Mouse (Mus musculus): ENCODE results near the gene Erbb4. TPM values are rescaled to one million over a fixed set of nuclear protein-coding genes. Genes with fewer than 3 reads are reported as not detected.

Gene Erbb4
- polyA plus RNA-seq, 1 experiment from 2014 or later: 13.8 TPM

DNA sequence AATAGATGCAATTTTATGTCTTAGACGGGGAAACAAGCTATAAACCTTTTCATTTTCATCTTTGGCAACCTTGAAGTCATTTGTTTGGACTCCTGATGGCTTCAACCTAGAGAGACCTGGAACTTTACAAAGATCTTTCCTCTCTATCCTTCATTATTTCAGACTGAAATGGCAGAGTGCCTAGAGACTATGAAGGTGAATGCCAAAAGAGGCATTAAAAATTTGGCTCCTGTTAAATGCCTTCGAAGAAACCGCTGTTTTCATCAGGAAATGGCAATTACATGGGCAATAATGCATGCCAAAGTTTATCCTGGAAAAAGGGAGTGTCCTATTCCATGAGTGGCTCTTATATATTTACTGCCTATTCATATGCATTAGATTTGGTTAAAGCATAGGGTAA lies 273.2 kb downstream of the Erbb4 start:
- Histone ChIP-seq H3K9me3 (ENCODE audit: control insufficient read depth, low read length) (no peaks in the 10 kb centered on the region), H3K4me2 (ENCODE audit: low read length) (no peak overlapping the region), H3K4me3 (ENCODE audit: control insufficient read depth in 1 of 2, insufficient read depth in 1 of 2, low read depth in 1 of 2, low read length in 2 of 2) (no peak overlapping the region), H3K27ac (replicated peaks in 1 of 2; ENCODE audit: control insufficient read depth in 1 of 2, insufficient read depth in 1 of 2, low read depth in 2 of 2, low read length in 2 of 2) (no peak overlapping the region), H3K4me1 (ENCODE audit: control insufficient read depth in 2 of 2, insufficient read depth in 2 of 2, low read length in 2 of 2) (0 out of 4 replicates have a peak, but pooled peaks cover 0 to 3% of the 10 kb centered on the region in 2 experiments), H3K27me3 (ENCODE audit: control insufficient read depth, insufficient read depth, low read length) (no peaks in the 10 kb centered on the region), H3K36me3 (ENCODE audit: control insufficient read depth, insufficient read depth, low read length) (no peaks in the 10 kb centered on the region), H3K9ac (ENCODE audit: low read length) (no peak overlapping the region)
- no peak for ATAC-seq (ENCODE audit: insufficient number of reproducible peaks, insufficient read depth, low FRiP score, low read depth)
- WGBS: 81% methylated on average over 3 of the region's 3 CpGs

- Histone ChIP-seq H3K36me3 (ENCODE audit: control insufficient read depth, insufficient read depth, low read length) (no peaks in the 10 kb centered on the region), H3K4me2 (ENCODE audit: low read length) (no peak overlapping the region), H3K27ac (replicated peaks in 1 of 2; ENCODE audit: control insufficient read depth in 1 of 2, insufficient read depth in 1 of 2, low read depth in 2 of 2, low read length in 2 of 2) (no peak overlapping the region), H3K4me1 (ENCODE audit: control insufficient read depth in 2 of 2, insufficient read depth in 2 of 2, low read length in 2 of 2) (no peaks in the 10 kb centered on the region), H3K9ac (ENCODE audit: low read length) (no peak overlapping the region), H3K27me3 (ENCODE audit: control insufficient read depth, insufficient read depth, low read length) (no peaks in the 10 kb centered on the region), H3K9me3 (ENCODE audit: control insufficient read depth, low read length) (no peaks in the 10 kb centered on the region), H3K4me3 (ENCODE audit: control insufficient read depth in 1 of 2, insufficient read depth in 1 of 2, low read depth in 1 of 2, low read length in 2 of 2) (no peak overlapping the region)
- ATAC-seq (ENCODE audit: insufficient number of reproducible peaks, insufficient read depth, low FRiP score, low read depth): no peak
Observed at GRCm38 (mm10) chr1:68832101-68832500, 275.8 kb downstream of the Erbb4 start.

DNA sequence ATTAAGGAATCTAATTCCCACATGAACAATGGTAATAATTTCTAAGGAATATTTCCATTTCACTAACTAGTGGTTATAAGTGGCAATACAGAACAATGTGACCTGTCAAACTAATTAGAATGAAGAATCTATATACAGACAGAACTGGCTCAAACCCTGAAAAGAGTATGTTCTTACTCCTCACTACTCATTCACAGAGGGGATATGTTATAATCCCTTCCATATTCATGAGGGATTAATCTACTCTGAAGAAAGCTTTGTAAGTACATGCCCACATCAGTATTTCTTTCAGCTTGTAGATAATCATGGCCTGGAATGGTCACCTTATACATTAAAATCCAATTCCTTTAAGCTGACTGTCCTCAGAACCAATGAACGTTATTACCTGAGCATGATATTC lies 276.3 kb downstream of the Erbb4 start:
- Histone ChIP-seq H3K9me3 (ENCODE audit: control insufficient read depth, low read length) (no peaks in the 10 kb centered on the region), H3K36me3 (ENCODE audit: control insufficient read depth, insufficient read depth, low read length) (no peaks in the 10 kb centered on the region), H3K9ac (ENCODE audit: low read length) (no peak overlapping the region), H3K4me3 (ENCODE audit: control insufficient read depth in 1 of 2, insufficient read depth in 1 of 2, low read depth in 1 of 2, low read length in 2 of 2) (no peak overlapping the region), H3K4me1 (ENCODE audit: control insufficient read depth in 2 of 2, insufficient read depth in 2 of 2, low read length in 2 of 2) (no peaks in the 10 kb centered on the region), H3K4me2 (ENCODE audit: low read length) (no peak overlapping the region), H3K27me3 (ENCODE audit: control insufficient read depth, insufficient read depth, low read length) (no peaks in the 10 kb centered on the region), H3K27ac (replicated peaks in 1 of 2; ENCODE audit: control insufficient read depth in 1 of 2, insufficient read depth in 1 of 2, low read depth in 2 of 2, low read length in 2 of 2) (no peak overlapping the region)
- 92% methylated on average over 1 of the region's 1 CpGs for WGBS
- no peak for ATAC-seq (ENCODE audit: insufficient number of reproducible peaks, insufficient read depth, low FRiP score, low read depth)

DNA sequence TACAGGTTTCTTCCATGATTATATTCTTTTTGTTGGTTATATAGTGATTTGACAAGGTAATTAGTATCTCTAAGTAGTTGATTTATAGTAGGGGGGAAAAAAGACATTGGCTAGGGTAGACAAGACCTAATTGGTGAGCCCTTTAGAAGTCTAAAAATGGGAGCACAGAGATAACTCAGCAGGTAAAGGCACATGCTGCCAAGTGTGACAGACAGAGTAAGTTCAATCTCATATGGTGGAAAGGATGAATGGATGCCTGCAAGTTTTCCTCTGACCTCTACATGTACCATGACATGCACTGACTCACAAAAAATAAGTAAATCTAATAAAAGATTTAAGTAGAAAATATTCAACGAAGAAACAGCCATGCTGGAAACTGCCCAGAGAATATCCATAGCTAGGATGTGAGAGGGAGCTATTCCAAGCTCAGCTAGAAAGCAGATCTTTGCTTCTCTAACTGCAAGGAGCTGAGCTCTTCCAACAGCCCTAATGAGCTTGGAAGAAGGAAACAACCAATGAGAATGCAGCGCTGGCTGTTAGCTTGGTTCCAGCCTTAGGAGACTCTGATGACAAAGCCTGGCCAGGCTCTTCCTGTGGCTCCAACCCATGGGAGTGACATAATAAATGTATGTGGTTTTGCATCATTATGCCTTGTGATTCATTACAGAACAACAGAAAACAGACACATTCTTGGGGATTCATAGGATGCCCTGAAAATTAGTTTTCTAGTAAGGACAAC lies 277.2 kb downstream of the Erbb4 start:
- no peak overlapping the region for H3K9ac ChIP-seq (ENCODE audit: low read length)
- H3K4me2 ChIP-seq (ENCODE audit: low read length): no peak overlapping the region
- no peaks in the 10 kb centered on the region for H3K4me1 ChIP-seq (ENCODE audit: control insufficient read depth in 2 of 2, insufficient read depth in 2 of 2, low read length in 2 of 2)
- H3K27me3 ChIP-seq (ENCODE audit: control insufficient read depth, insufficient read depth, low read length): no peaks in the 10 kb centered on the region
- no peak overlapping the region for H3K27ac ChIP-seq (replicated peaks in 1 of 2; ENCODE audit: control insufficient read depth in 1 of 2, insufficient read depth in 1 of 2, low read depth in 2 of 2, low read length in 2 of 2)
- no peaks in the 10 kb centered on the region for H3K36me3 ChIP-seq (ENCODE audit: control insufficient read depth, insufficient read depth, low read length)
- WGBS: 69% methylated on average over 2 of the region's 2 CpGs
- no peaks in the 10 kb centered on the region for H3K9me3 ChIP-seq (ENCODE audit: control insufficient read depth, low read length)
- no peak overlapping the region for H3K4me3 ChIP-seq (ENCODE audit: control insufficient read depth in 1 of 2, insufficient read depth in 1 of 2, low read depth in 1 of 2, low read length in 2 of 2)
- ATAC-seq (ENCODE audit: insufficient number of reproducible peaks, insufficient read depth, low FRiP score, low read depth): no peak

- no peaks in the 10 kb centered on the region for H3K4me1 ChIP-seq (ENCODE audit: control insufficient read depth in 2 of 2, insufficient read depth in 2 of 2, low read length in 2 of 2)
- WGBS: 82% methylated on average over 2 of the region's 2 CpGs
- no peaks in the 10 kb centered on the region for H3K36me3 ChIP-seq (ENCODE audit: control insufficient read depth, insufficient read depth, low read length)
- no peak overlapping the region for H3K9ac ChIP-seq (ENCODE audit: low read length)
- no peak overlapping the region for H3K4me3 ChIP-seq (ENCODE audit: control insufficient read depth in 1 of 2, insufficient read depth in 1 of 2, low read depth in 1 of 2, low read length in 2 of 2)
- no peaks in the 10 kb centered on the region for H3K27me3 ChIP-seq (ENCODE audit: control insufficient read depth, insufficient read depth, low read length)
- H3K4me2 ChIP-seq (ENCODE audit: low read length): no peak overlapping the region
- no peaks in the 10 kb centered on the region for H3K9me3 ChIP-seq (ENCODE audit: control insufficient read depth, low read length)
- H3K27ac ChIP-seq (replicated peaks in 1 of 2; ENCODE audit: control insufficient read depth in 1 of 2, insufficient read depth in 1 of 2, low read depth in 2 of 2, low read length in 2 of 2): no peak overlapping the region
- ATAC-seq (ENCODE audit: insufficient number of reproducible peaks, insufficient read depth, low FRiP score, low read depth): no peak
Observed at GRCm38 (mm10) chr1:68823116-68823644, 284.7 kb downstream of the Erbb4 start.

DNA sequence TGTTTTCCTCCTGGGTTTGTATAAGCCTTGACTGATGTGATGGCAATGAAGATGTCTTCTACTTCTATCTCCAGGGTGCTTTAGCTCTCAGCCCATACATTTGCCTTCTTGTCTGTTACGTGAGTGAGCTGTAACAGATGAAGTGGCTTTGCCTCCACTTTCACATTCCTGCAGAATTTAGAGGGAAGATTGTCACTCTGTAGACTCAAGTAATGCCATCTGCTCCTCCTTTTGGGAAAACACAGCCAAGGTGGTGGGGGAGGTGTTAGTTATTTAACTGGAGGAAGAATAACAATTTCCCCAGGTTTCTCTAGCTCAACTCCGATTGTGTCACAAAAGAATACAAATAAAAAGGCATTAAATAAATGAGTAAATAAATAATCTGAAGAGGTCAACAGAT lies 301.1 kb downstream of the Erbb4 start:
- no peak for ATAC-seq (ENCODE audit: insufficient number of reproducible peaks, insufficient read depth, low FRiP score, low read depth)
- WGBS: 62% methylated on average over 2 of the region's 2 CpGs
- no peaks in the 10 kb centered on the region for H3K9me3 ChIP-seq (ENCODE audit: control insufficient read depth, low read length)
- no peak overlapping the region for H3K9ac ChIP-seq (ENCODE audit: low read length)
- no peaks in the 10 kb centered on the region for H3K36me3 ChIP-seq (ENCODE audit: control insufficient read depth, insufficient read depth, low read length)
- H3K4me1 ChIP-seq (ENCODE audit: control insufficient read depth in 2 of 2, insufficient read depth in 2 of 2, low read length in 2 of 2): no peaks in the 10 kb centered on the region
- no peak overlapping the region for H3K4me2 ChIP-seq (ENCODE audit: low read length)
- no peaks in the 10 kb centered on the region for H3K27me3 ChIP-seq (ENCODE audit: control insufficient read depth, insufficient read depth, low read length)
- no peak overlapping the region for H3K27ac ChIP-seq (replicated peaks in 1 of 2; ENCODE audit: control insufficient read depth in 1 of 2, insufficient read depth in 1 of 2, low read depth in 2 of 2, low read length in 2 of 2)
- no peak overlapping the region for H3K4me3 ChIP-seq (ENCODE audit: control insufficient read depth in 1 of 2, insufficient read depth in 1 of 2, low read depth in 1 of 2, low read length in 2 of 2)

DNA sequence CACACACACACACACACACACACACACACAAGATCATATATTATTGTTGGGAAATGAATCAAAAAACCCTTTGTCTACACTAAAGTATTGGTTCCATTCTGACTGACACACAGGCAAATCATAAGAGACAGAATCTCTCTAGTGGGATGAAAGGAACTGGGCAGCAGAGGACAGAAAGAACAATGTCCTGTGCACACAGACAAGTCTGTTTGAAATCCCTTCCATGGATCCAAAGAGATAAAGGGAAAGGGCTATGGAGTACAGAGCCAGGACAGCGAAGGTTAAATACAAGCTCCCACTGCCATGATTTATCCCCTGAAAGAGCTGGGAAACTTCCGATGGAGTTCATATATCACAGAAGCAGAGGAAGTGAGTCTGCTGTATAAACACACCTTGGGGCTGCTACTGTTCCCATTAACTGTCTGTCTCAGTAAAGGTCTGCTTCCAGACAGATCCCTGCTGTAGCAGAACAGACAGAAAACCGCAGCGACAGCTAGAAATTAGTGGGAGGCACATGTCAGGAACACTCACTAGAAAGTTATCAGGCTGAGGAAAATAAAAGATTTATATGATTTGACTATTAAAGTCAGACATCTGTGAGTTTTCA lies 320.3 kb downstream of the Erbb4 start:
- Histone ChIP-seq H3K4me1 (ENCODE audit: control insufficient read depth in 2 of 2, insufficient read depth in 2 of 2, low read length in 2 of 2) (peaks cover 0 to 7% of the 10 kb centered on the region in 2 experiments; a peak in 1 of 4 replicates), H3K9ac (ENCODE audit: low read length) (no peak overlapping the region), H3K9me3 (ENCODE audit: control insufficient read depth, low read length) (no peaks in the 10 kb centered on the region), H3K4me3 (ENCODE audit: control insufficient read depth in 1 of 2, insufficient read depth in 1 of 2, low read depth in 1 of 2, low read length in 2 of 2) (no peak overlapping the region), H3K4me2 (ENCODE audit: low read length) (peak overlapping the region; percentile 32), H3K36me3 (ENCODE audit: control insufficient read depth, insufficient read depth, low read length) (no peaks in the 10 kb centered on the region), H3K27me3 (ENCODE audit: control insufficient read depth, insufficient read depth, low read length) (no peaks in the 10 kb centered on the region), H3K27ac (replicated peaks in 1 of 2; ENCODE audit: control insufficient read depth in 1 of 2, insufficient read depth in 1 of 2, low read depth in 2 of 2, low read length in 2 of 2) (0 out of 4 replicates have a peak overlapping the region, but pooled peaks of 1 of the 2 experiments have one; percentile 6)
- WGBS: 26% methylated on average over 4 of the region's 4 CpGs
- ATAC-seq (ENCODE audit: insufficient number of reproducible peaks, insufficient read depth, low FRiP score, low read depth): no peak

All from heart, embryonic 14.5 days (tissue).